Mouse (Mus musculus) cerebellum, adult 2 months (tissue): ENCODE results near the gene Arpp19.

Experiments
- CTCF ChIP-seq: fragments of 200-500 bp; IDR thresholded peaks from 2 replicates; pipeline ENCODE4 v1.5.1; 2011; ENCODE audit warnings: low read depth, mild to moderate bottlenecking, control low read depth, low read length, moderate library complexity, borderline replicate concordance; ENCODE audit not compliant: insufficient read depth
- POLR2A ChIP-seq: fragments of 200-500 bp; IDR thresholded peaks from 2 replicates; pipeline ENCODE4 v1.6.1; 2011; ENCODE audit warnings: low read length, control low read depth, borderline replicate concordance; ENCODE audit not compliant: insufficient read depth

GRCm38 (mm10) chr9:75098937-75099336 lies 61.5 kb downstream of the Arpp19 start:
- no peak for TF ChIP-seq CTCF
- TF ChIP-seq POLR2A: no peak
